Mouse (Mus musculus): Measurements from ENCODE around the gene Hnrnpa0. TPM values are rescaled to one million over a fixed set of nuclear protein-coding genes. Genes with fewer than 3 reads are reported as not detected.
"Not testable (repeated sequence)": the region's sequence is repeated elsewhere in the genome, so short reads cannot be mapped to it uniquely, and the experiment has no call there.

Gene Hnrnpa0
- polyA plus RNA-seq, 1 experiment from 2014 or later, result 44.5 TPM

DNA sequence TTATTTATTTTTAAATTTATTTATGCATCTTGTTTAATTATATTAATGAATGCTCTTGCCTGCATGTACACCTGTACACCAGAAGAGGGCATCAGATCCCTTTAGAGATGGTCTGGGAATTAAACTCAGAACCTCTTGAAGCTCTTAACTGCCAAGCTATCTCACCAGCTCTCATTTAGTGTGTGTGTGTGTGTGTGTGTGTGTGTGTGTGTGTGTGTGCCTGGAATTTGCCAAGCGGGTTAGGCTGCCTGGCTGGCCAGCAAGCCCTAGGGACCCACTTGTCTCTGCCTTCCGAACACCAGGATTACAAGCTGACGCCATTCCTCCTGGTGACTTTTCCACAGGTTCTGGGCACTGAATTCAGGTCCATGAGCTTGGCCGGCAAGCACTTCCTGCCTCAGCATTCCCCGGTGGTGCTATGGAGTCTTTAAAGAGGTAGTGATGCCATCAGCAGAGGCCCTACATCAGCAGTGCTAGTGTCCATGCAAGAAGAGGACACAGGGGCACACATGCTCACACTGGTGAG lies 20.7 kb upstream of the Hnrnpa0 start:
- Histone ChIP-seq H3K9me3 (peaks cover 5% of the 10 kb centered on the region; the same call in 1 of the 2 replicates), H3K27me3 (ENCODE audit: poor library complexity, severe bottlenecking) (no peaks in the 10 kb centered on the region), H3K27ac (peak overlapping the region; percentile 78; the same call in 1 of the 2 replicates), H3K4me3 (peak overlapping the region; percentile 55), H3K36me3 (replicated peaks) (no peaks in the 10 kb centered on the region), H3K4me1 (peaks cover 14% of the 10 kb centered on the region)
- 52% methylated on average over 5 of the region's 5 CpGs for WGBS
- DNase-seq (ENCODE audit: extremely low spot score, low spot score), result no peak

DNA sequence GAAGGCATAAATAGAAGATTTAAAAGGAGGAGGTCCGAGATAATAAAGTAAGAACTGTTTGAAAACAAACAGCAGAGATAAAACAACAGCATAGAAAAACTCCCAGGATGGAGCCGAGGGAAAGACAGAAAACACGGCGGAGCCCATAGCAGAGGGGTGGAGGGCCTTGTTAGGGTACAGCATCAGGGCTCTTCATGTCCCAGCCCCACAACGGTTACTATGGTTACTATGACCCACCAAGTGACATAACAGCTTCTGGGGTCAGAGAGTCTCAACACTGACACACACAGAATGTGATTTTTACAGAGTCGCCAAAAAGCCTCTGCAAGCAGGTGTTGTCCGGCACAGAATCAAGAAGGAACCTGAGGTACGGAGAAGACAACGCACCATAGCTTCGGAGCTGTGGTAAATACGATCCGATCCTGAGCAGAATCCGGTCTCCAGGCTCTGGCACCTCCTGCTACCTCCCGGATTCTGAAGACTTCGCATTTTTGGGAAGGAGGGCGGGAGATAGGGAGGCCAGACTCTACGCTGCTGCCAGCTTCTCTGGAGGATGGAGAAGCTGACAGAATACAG lies 20.0 kb upstream of the Hnrnpa0 start:
- H3K4me3 ChIP-seq, result peak overlapping the region; percentile 55
- peak; percentile 83 for DNase-seq (ENCODE audit: extremely low spot score, low spot score)
- H3K9me3 ChIP-seq, result peaks cover 5% of the 10 kb centered on the region; the same call in 1 of the 2 replicates
- no peaks in the 10 kb centered on the region for H3K27me3 ChIP-seq (ENCODE audit: poor library complexity, severe bottlenecking)
- peak overlapping the region; percentile 78 for H3K27ac ChIP-seq
- WGBS, result 2% methylated on average over 17 of the region's 17 CpGs
- H3K4me1 ChIP-seq, result peaks cover 14% of the 10 kb centered on the region
- no peaks in the 10 kb centered on the region for H3K36me3 ChIP-seq (replicated peaks)

DNA sequence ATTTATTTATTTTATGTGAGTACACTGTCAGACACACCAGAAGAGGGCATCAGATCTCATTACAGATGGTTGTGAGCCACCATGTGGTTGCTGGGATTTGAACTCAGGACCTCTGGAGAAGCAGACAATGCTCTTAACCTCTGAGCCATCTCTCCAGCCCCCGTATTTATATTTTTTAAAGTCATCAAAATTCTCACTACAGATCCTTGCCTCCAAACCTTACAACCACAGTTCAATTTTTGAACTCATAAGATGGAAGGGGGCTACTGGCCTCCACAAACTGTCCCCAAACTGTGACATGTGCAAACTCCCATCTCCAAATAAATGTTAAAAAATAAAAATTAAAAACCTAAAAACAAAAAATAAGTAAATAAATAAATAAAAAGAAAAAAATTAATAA lies 19.4 kb upstream of the Hnrnpa0 start:
- 80% methylated on average over 1 of the region's 1 CpGs for WGBS
- peaks cover 5% of the 10 kb centered on the region; the same call in 1 of the 2 replicates for H3K9me3 ChIP-seq
- DNase-seq (ENCODE audit: extremely low spot score, low spot score), result no peak

DNA sequence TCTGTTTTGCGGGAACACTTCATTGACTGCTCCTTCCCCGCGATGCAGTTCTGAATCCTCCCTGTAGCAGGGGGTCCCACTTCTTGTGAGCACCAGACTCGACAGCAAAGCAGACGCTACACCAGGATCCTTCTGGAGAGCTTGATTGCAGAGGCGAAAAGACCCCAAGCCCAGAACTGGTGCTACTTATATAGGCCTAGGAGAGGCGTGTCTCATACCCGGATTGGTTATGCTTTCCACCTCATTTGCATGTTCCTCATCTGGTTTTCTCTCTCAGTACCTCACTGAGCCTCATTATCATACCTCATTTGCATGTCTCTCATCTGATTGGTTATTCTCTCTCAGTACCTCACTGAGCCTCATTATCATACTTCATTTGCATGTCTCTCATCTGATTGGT lies 18.2 kb upstream of the Hnrnpa0 start:
- H3K27me3 ChIP-seq (ENCODE audit: poor library complexity, severe bottlenecking); H3K4me3 ChIP-seq; DNase-seq (ENCODE audit: extremely low spot score, low spot score); H3K36me3 ChIP-seq (replicated peaks); H3K27ac ChIP-seq; H3K9me3 ChIP-seq: not testable (repeated sequence)
- WGBS, result 96% methylated on average over 8 of the region's 8 CpGs
- peaks cover 14% of the 10 kb centered on the region for H3K4me1 ChIP-seq

More for the DNA sequence above, 19.4 kb upstream of the Hnrnpa0 start:
- Histone ChIP-seq H3K27ac (no peak overlapping the region), H3K4me1 (peaks cover 14% of the 10 kb centered on the region), H3K4me3 (no peak overlapping the region), H3K27me3 (ENCODE audit: poor library complexity, severe bottlenecking) (no peaks in the 10 kb centered on the region), H3K36me3 (replicated peaks) (no peaks in the 10 kb centered on the region)

DNA sequence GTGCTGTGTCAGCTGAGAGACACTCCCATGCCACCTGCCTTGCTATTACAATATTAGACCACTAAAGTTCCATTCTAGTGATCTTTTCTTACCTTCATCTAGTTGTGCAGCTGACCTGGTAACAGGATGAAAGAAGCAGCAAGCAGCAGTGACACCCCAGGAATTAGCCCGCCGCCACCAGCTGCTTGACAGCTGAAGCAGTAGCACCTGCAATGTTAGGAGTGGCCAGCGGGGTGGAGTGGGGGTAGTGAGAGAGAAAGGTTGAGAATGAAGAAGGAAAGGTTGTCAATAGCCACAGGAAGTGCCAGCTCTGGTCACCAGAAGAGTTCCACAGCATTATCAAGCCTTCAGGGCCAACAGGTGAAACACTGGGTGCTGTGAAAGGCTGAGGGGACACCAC lies 3.3 kb upstream of the Hnrnpa0 start:
- WGBS, result 48% methylated on average over 3 of the region's 3 CpGs
- Histone ChIP-seq H3K27me3 (ENCODE audit: poor library complexity, severe bottlenecking) (no peaks in the 10 kb centered on the region), H3K27ac (no peak overlapping the region), H3K4me1 (peaks cover 12% of the 10 kb centered on the region), H3K9me3 (peaks cover 9% of the 10 kb centered on the region; the same call in 1 of the 2 replicates), H3K4me3 (no peak overlapping the region), H3K36me3 (replicated peaks) (peaks cover 10% of the 10 kb centered on the region)
- DNase-seq (ENCODE audit: extremely low spot score, low spot score), result no peak

DNA sequence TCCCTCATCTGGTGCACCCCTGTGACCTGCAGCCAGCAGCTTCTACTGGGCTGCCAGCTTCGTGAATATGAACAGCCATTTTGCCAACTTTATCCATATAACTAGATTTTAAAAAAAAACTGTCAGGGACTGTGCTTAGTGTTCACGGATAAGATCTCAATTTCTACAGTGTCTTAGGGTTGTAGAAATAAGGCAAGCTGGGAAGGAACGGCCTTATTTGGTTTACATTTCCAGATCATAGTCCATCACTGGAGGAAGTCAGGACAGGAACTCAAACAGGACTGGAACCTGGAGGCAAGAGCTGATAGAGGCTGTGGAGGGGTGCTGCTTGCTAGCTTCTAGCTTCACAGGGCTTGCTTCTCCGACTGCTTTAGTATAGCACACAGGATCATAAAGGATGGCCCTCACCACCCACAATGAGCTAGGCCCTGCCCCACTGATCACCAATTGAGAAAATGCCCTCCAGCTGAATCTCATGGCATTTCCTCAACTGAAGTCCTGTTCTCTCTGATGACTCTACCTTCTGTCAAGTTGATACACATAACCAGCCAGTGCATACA lies 1.4 kb upstream of the Hnrnpa0 start:
- no peaks in the 10 kb centered on the region for H3K27me3 ChIP-seq (ENCODE audit: poor library complexity, severe bottlenecking)
- no peaks in the 10 kb centered on the region for H3K9me3 ChIP-seq
- WGBS, result 48% methylated on average over 4 of the region's 4 CpGs
- peaks cover 28% of the 10 kb centered on the region for H3K36me3 ChIP-seq (replicated peaks)
- DNase-seq (ENCODE audit: extremely low spot score, low spot score), result no peak
- peak overlapping the region; percentile 97 for H3K4me3 ChIP-seq
- H3K4me1 ChIP-seq, result peaks cover 26% of the 10 kb centered on the region
- H3K27ac ChIP-seq, result peak overlapping the region; percentile 100

DNA sequence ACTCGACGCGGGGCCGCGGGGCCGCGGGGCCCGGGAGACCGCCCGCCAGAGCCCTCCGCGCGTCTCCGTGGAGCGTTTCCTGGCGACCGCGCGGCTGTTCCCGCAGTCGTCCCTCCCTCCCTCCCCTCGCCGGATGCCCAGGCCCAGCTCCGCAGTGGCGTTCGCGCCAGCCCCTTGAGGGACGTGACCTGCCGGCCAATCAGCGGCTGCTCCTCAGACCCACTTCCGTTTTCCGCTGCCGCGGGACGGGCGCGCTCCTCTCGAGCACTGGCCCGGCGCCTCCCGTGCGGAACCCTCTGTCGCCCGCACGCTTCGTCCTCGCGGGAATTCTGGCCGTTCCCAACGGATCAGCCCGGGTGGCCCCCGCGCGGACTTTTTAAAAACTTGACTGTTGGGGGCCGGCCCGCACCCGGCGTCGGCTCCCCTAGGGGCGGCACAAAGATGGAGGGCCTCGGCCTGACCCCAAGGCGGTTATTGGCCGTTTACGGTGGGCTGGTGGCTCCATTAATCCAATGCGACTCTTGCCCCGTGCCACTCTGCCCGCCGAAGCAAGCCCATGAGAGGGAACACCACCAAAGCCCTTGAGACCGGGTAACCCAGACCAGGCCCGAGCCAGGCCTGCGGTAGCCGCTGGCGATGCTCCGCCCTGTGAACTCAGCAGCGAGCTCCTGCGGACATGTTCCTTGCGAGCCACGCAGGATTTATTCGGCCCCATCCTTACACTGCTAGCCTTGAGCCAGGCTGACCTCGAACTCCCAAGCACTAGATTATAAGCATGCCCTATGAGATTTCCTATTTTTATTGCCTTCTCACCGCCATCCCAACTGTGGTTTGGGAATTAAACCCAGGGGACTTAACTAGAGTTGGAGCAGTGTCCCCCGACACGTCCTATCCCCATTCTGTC lies 664 bp upstream of the Hnrnpa0 start:
- Histone ChIP-seq H3K27me3 (ENCODE audit: poor library complexity, severe bottlenecking) (no peaks in the 10 kb centered on the region), H3K36me3 (replicated peaks) (peaks cover 32% of the 10 kb centered on the region), H3K4me3 (peak overlapping the region; percentile 97), H3K4me1 (peaks cover 31% of the 10 kb centered on the region), H3K9me3 (no peaks in the 10 kb centered on the region), H3K27ac (peak overlapping the region; percentile 100)
- under 1% methylated on average over 78 of the region's 83 CpGs for WGBS
- DNase-seq (ENCODE audit: extremely low spot score, low spot score), result peak; percentile 97

DNA sequence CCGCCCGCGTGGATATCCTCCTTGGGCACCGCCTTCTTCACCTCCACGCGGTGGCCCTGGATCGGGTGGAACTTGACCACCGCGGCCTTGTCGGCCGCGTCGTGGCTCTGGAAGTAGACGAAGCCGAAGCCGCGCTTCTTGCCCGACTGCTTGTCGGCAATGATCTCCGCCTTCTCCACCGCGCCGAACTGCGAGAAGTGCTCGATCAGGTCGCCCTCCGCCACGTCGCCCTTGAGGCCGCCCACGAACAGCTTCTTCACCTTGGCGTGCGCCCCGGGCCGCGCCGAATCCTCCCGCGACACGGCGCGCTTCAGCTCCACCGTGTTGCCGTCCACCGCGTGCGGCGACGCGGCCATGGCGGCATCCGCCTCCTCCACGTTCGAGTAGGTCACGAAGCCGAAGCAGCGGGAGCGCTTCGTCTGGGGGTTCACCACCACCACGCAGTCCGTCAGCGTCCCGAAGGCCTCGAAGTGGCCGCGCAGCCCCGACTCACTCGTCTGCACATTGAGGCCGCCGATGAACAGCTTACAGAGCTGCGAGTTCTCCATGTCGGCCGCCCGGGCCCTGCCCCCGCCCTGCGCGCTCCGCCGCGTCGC lies 492 bp downstream of the Hnrnpa0 start:
- Histone ChIP-seq H3K36me3 (replicated peaks) (peaks cover 32% of the 10 kb centered on the region), H3K27me3 (ENCODE audit: poor library complexity, severe bottlenecking) (no peaks in the 10 kb centered on the region), H3K4me3 (peak overlapping the region; percentile 97), H3K9me3 (no peaks in the 10 kb centered on the region), H3K4me1 (peaks cover 32% of the 10 kb centered on the region), H3K27ac (peak overlapping the region; percentile 100)
- no peak for DNase-seq (ENCODE audit: extremely low spot score, low spot score)
- WGBS, result under 1% methylated on average over 81 of the region's 81 CpGs

DNA sequence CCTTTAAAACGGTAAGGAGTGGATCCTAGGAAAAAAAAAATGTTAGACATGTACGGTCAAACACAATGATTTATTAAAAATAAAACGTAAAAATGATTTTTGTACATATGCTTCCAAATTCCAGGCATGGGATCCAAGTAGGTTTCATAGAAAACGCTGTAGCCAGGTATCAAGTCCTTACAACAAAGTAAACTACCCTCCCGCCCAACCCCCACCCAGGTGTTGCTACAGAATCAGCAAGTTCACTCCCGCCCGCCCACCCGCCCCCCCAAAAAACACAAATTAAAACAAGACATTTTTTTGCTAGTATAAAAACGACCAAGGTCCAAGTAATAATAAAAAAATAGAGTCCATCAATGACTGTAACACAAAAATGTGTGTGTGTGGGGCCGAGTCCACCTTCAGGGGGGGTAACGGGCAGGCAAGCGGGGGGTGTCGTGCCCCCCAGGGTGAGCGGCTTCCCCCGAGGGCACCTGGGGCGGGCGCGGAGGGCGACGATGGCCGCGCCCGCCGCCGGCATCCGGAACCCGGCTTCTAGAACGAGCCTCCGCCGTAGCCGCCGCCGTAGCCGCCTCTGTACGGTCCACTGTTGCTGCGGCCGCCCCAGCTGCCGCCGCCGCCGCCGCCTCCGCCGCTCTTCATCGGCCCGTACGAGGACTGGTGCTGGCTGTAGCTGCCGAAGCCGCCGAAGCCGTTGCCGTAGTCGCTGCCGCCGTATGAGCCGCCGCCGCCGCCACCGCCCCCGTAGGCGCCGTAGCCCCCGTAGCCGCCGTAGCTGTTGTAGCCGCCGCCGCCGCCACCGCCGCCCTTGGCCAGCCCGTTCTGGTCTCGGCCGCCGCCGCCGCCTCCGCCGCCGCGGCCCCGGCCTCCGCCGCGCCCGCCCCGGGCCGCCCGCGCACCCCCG lies 1.2 kb downstream of the Hnrnpa0 start:
- peaks cover 32% of the 10 kb centered on the region for H3K4me1 ChIP-seq
- peak; percentile 44 for DNase-seq (ENCODE audit: extremely low spot score, low spot score)
- H3K36me3 ChIP-seq (replicated peaks), result peaks cover 32% of the 10 kb centered on the region
- H3K9me3 ChIP-seq, result no peaks in the 10 kb centered on the region
- no peaks in the 10 kb centered on the region for H3K27me3 ChIP-seq (ENCODE audit: poor library complexity, severe bottlenecking)
- peak overlapping the region; percentile 97 for H3K4me3 ChIP-seq
- H3K27ac ChIP-seq, result peak overlapping the region; percentile 100
- under 1% methylated on average over 82 of the region's 92 CpGs for WGBS

DNA sequence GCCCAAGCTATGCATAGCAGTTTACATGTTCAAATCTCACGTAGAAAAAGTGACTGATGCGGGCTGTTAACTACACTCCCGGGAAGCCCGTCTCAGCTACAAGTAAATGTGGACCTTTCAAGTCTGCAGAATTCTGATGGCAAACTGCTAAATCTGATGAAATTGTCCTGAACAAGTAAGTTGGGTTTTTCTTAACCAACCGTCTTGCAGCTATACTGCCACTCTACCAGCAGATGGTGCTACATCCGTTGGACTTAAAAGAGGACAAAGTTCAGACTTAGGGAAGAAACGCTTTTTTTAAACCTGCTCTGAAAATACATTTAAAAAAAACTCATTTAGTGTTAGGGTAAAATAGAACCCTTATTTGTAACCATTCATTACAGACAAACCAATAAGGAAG lies 2.2 kb downstream of the Hnrnpa0 start:
- Histone ChIP-seq H3K36me3 (replicated peaks) (peaks cover 32% of the 10 kb centered on the region), H3K9me3 (no peaks in the 10 kb centered on the region), H3K4me1 (peaks cover 32% of the 10 kb centered on the region), H3K27ac (no peak overlapping the region), H3K27me3 (ENCODE audit: poor library complexity, severe bottlenecking) (no peaks in the 10 kb centered on the region), H3K4me3 (peak overlapping the region; percentile 97)
- whole genome bisulfite sequencing, result 41% methylated on average over 7 of the region's 7 CpGs
- DNase-seq (ENCODE audit: extremely low spot score, low spot score), result peak; percentile 53

DNA sequence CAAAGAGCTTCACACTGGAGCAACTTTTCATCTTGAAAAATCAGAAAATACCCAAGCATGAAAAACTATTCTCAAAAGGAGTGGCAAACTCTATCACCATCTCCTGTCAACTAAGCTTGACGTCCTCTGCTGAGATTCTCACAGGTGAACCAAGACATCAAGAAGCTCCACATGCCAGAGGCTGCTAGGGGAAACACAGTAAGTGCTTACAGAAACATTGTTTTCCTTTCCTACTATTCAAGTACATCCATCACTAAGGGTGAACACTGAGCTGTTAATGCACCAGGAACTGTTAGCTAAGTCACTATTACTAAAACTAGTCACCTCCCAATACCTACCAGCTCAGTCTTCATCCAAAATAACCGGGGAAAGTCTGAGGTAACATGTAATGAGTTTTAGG lies 3.4 kb downstream of the Hnrnpa0 start:
- Histone ChIP-seq H3K27ac (no peak overlapping the region), H3K4me3 (peak overlapping the region; percentile 97; the same call in 1 of the 2 replicates), H3K9me3 (no peaks in the 10 kb centered on the region), H3K4me1 (peaks cover 29% of the 10 kb centered on the region), H3K36me3 (replicated peaks) (peaks cover 32% of the 10 kb centered on the region), H3K27me3 (ENCODE audit: poor library complexity, severe bottlenecking) (no peaks in the 10 kb centered on the region)
- DNase-seq (ENCODE audit: extremely low spot score, low spot score), result no peak
- 76% methylated on average over 2 of the region's 2 CpGs for WGBS

DNA sequence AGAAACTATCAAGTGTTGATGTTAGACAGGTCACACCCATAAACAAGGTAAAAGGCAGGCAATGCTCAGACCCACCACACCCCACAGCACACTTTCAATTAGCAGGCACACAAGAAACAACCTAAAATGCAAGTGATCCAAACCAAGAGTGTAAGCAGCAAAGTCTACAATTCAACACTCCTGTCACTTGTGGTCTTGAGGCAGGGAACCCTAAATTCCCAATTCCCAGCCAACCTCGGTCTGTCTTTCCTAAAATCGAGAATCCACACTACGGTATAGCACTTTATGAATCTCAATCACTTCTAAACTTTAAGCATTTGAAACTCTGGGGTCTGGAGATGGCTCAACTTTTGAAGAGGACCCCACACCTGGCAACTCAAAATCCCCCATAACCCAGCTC lies 4.1 kb downstream of the Hnrnpa0 start:
- H3K9me3 ChIP-seq, result no peaks in the 10 kb centered on the region
- H3K4me3 ChIP-seq, result no peak overlapping the region
- H3K27me3 ChIP-seq (ENCODE audit: poor library complexity, severe bottlenecking), result no peaks in the 10 kb centered on the region
- WGBS, result 91% methylated on average over 3 of the region's 3 CpGs
- peaks cover 32% of the 10 kb centered on the region for H3K36me3 ChIP-seq (replicated peaks)
- DNase-seq (ENCODE audit: extremely low spot score, low spot score), result no peak
- no peak overlapping the region for H3K27ac ChIP-seq
- peaks cover 22% of the 10 kb centered on the region for H3K4me1 ChIP-seq

Measured in forebrain, embryonic 10.5 days (tissue).